Mouse (Mus musculus): ENCODE measurements at regions not wholly inside any gene's neighbourhood (a gene's known extent, or its start where the extent isn't known, plus 50 kb on each side); places are given as distances from the start of the nearest gene placed in this dataset.

DNA sequence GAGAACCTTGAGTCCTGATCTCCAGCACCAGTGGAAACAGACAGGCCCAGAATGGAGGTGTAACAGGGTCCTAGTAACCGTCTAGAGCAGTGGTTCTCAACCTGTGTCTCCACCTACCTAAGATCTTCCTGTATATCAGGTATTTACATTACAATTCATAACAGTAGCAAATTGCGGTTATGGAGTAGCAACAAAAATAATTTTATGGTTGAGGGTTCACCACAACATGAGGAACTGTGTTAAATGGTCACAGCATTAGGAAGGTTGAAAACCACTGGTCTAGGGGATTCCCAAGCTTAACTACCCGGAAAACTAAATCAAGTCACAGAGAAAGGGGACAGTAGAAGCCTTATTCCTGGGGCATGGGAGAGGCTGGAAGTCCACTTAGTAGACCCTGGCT lies 84.5 kb downstream of the Ier5 start:
- TF ChIP-seq CTCF (IDR thresholded peaks at IDR 0.05; ENCODE audit: low read depth) (no peak), EP300 (optimal IDR thresholded peaks at IDR 0.05) (no peak)
